Mouse (Mus musculus): ENCODE measurements around the gene Etv5. TPM values are rescaled to one million over a fixed set of nuclear protein-coding genes. Genes with fewer than 3 reads are reported as not detected.

Etv5 gene
- polyA plus RNA-seq, 2 experiments: 35.3 to 39.0 TPM

DNA sequence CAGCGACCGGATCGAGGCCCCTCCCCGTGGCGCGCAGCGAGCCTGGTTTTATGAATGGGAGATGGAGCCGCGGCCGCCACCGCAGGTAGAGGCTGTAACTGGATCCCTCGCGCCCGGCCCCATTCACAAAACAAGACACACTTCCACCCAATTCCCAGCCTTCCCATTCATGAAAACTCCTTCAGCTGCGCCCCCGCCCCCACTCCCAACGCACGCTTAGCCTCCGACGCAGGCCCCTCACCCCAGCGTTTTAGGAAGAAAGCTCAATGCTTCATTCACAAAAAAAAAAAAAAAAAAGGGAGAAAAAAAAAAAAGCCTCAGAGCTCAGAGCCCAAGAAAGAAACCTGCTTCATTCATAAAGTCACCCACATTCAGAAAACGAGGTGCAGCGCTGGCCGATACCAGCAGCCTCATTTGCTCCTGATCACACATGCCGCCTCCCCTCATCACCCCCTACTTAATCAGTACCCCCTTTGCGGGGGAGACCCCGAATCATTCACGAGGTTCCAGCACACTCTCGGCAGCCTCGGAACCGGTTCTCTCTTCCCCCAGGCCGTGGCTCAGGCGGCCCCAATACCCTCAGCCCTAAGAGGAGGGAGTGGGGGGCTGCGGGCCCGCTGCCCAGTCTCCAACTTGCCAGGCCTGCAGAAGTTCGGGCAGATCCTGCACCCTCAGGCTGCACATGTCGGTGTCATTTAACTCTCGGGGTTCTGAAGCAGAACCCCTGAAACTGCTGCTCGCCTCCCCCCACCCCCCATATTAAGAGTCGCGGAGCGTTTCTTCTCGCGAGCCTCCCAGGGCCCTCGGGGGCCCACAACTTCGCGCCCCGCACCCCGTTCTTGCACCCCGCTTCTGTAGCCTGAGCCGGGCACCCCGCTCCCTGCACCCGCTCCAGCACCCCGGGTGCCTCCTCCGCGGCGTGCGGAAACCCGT is 812 bp downstream of the Etv5 start:
- DNase-seq (ENCODE audit: low spot score) (peak; percentile 85), ATAC-seq (ENCODE audit: low FRiP score, low read depth) (peak; percentile 23)
- Histone ChIP-seq H3K27me3 (ENCODE audit: control insufficient read depth, insufficient read depth, low read length) (no peaks in the 10 kb centered on the region), H3K4me1 (ENCODE audit: control insufficient read depth, insufficient read depth, low read length) (peaks cover 12% of the 10 kb centered on the region), H3K4me2 (replicated peaks; ENCODE audit: low read depth, low read length, severe bottlenecking) (peak overlapping the region; percentile 98), H3K9ac (ENCODE audit: low read depth, low read length, severe bottlenecking) (peak overlapping the region; percentile 86), H3K4me3 (replicated peaks; ENCODE audit: low read length) (peak overlapping the region; percentile 87), H3K36me3 (ENCODE audit: control insufficient read depth, insufficient read depth, low read length) (peaks cover 8% of the 10 kb centered on the region), H3K9me3 (ENCODE audit: control insufficient read depth, low read length) (no peaks in the 10 kb centered on the region), H3K27ac (replicated peaks; ENCODE audit: low read depth, low read length) (peak overlapping the region; percentile 80)
- under 1% methylated on average over 49 of the region's 59 CpGs for WGBS
- TF ChIP-seq POLR2A (IDR thresholded peaks at IDR 0.05; ENCODE audit: borderline replicate concordance, extremely low read depth, insufficient read depth, insufficient read length): no peak

DNA sequence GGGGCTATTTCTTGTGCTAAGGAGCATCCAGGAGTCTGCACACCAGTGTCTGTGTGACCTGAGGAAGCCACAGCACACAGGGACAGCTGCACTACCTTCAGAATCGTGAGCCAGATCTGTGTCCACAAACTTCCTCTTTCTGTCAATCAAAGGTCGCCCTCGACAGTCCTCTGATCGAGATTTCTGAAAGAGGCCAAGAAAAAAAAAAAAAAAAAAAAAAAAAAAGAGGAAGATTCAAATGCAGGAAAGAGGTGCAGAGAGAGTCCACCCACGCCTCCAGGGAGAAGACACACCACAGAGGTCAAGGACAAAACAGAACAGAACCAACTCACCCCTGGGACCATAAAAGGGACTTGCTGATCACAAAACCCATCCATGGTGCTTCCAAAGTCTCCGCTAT is 3.4 kb downstream of the Etv5 start:
- TF ChIP-seq POLR2A (IDR thresholded peaks at IDR 0.05; ENCODE audit: borderline replicate concordance, extremely low read depth, insufficient read depth, insufficient read length): no peak
- no peaks in the 10 kb centered on the region for H3K9me3 ChIP-seq (ENCODE audit: control insufficient read depth, low read length)
- ATAC-seq (ENCODE audit: low FRiP score, low read depth) (no peak), DNase-seq (ENCODE audit: low spot score) (no peak)
- H3K4me3 ChIP-seq (replicated peaks; ENCODE audit: low read length): no peak overlapping the region
- no peak overlapping the region for H3K27ac ChIP-seq (replicated peaks; ENCODE audit: low read depth, low read length)
- H3K4me2 ChIP-seq (replicated peaks; ENCODE audit: low read depth, low read length, severe bottlenecking): no peak overlapping the region
- WGBS: 64% methylated on average over 6 of the region's 6 CpGs
- peaks cover 8% of the 10 kb centered on the region for H3K36me3 ChIP-seq (ENCODE audit: control insufficient read depth, insufficient read depth, low read length)
- H3K4me1 ChIP-seq (ENCODE audit: control insufficient read depth, insufficient read depth, low read length): peaks cover 10% of the 10 kb centered on the region
- no peak overlapping the region for H3K9ac ChIP-seq (ENCODE audit: low read depth, low read length, severe bottlenecking)
- no peaks in the 10 kb centered on the region for H3K27me3 ChIP-seq (ENCODE audit: control insufficient read depth, insufficient read depth, low read length)

DNA sequence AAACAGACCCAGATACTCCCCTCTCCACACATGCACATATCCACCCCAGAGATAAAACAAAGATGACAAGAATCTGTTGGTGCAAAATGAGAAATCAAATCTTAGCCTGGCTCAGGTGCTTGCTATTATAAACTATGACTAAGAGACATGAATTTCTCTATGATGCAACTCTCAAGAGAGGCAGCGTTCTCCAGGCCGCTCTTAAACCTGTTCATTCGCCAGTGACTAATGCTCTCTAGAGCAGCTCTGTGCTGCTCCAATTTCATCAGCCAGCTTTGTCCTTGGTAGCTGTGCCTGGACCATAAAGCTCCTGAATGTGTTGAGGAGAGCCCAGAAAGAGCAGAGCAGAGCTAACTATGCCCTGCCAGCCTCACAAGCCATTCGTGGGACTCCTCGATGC is 5.0 kb downstream of the Etv5 start:
- no peak for DNase-seq (ENCODE audit: low spot score)
- H3K9ac ChIP-seq (ENCODE audit: low read depth, low read length, severe bottlenecking): no peak overlapping the region
- WGBS: 66% methylated on average over 5 of the region's 5 CpGs
- no peak overlapping the region for H3K4me2 ChIP-seq (replicated peaks; ENCODE audit: low read depth, low read length, severe bottlenecking)
- peaks cover 18% of the 10 kb centered on the region for H3K4me1 ChIP-seq (ENCODE audit: control insufficient read depth, insufficient read depth, low read length)
- ATAC-seq (ENCODE audit: low FRiP score, low read depth): no peak
- no peak for TF ChIP-seq POLR2A (IDR thresholded peaks at IDR 0.05; ENCODE audit: borderline replicate concordance, extremely low read depth, insufficient read depth, insufficient read length)
- H3K27ac ChIP-seq (replicated peaks; ENCODE audit: low read depth, low read length): no peak overlapping the region
- no peaks in the 10 kb centered on the region for H3K9me3 ChIP-seq (ENCODE audit: control insufficient read depth, low read length)
- peaks cover 8% of the 10 kb centered on the region for H3K36me3 ChIP-seq (ENCODE audit: control insufficient read depth, insufficient read depth, low read length)
- no peak overlapping the region for H3K4me3 ChIP-seq (replicated peaks; ENCODE audit: low read length)
- no peaks in the 10 kb centered on the region for H3K27me3 ChIP-seq (ENCODE audit: control insufficient read depth, insufficient read depth, low read length)

DNA sequence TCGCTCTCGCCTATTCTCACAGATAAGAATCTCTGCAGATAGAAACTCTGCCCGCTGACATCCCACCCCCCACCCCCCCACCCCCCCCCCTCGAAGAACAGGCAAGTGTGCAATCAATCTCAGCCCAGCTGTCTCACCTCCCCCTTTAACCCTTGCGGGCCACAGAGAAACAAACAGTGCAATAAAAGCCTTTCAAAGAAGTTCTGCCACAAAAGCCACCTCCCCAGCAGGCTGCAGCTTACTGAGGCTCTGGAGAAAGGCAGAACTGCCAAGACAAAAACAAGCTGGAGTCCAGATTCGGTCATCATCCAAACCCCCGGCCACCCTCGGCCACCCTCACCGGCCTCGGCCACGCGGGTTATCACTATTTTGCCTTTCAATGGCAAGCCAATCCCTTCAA is 5.6 kb downstream of the Etv5 start:
- 21% methylated on average over 12 of the region's 12 CpGs for WGBS
- Histone ChIP-seq H3K27me3 (ENCODE audit: control insufficient read depth, insufficient read depth, low read length) (no peaks in the 10 kb centered on the region), H3K9me3 (ENCODE audit: control insufficient read depth, low read length) (no peaks in the 10 kb centered on the region), H3K4me1 (ENCODE audit: control insufficient read depth, insufficient read depth, low read length) (peaks cover 24% of the 10 kb centered on the region), H3K4me3 (replicated peaks; ENCODE audit: low read length) (no peak overlapping the region), H3K27ac (replicated peaks; ENCODE audit: low read depth, low read length) (no peak overlapping the region), H3K36me3 (ENCODE audit: control insufficient read depth, insufficient read depth, low read length) (peaks cover 8% of the 10 kb centered on the region), H3K9ac (ENCODE audit: low read depth, low read length, severe bottlenecking) (no peak overlapping the region), H3K4me2 (replicated peaks; ENCODE audit: low read depth, low read length, severe bottlenecking) (no peak overlapping the region)
- TF ChIP-seq POLR2A (IDR thresholded peaks at IDR 0.05; ENCODE audit: borderline replicate concordance, extremely low read depth, insufficient read depth, insufficient read length): no peak
- ATAC-seq (ENCODE audit: low FRiP score, low read depth) (no peak), DNase-seq (ENCODE audit: low spot score) (no peak)

DNA sequence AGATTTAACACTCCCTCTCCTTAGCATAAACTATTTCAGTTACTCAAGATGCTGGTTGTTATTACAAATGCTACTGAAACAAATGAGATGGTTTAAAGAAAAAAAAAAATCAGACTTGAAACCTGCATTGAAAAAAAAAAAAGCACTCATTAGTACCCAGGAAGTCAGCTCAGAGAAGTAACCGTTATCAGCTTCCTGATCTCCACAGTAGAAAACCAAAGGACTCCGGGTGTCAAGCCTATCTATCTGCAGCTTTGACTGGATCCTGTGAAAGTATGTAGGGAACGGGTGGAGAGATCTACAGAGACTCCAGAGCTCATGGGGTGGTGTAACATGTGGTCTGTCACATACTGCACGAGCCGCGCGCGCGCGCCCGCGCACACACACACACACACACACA is 7.7 kb downstream of the Etv5 start:
- 83% methylated on average over 12 of the region's 12 CpGs for WGBS

More for the DNA sequence above, 7.7 kb downstream of the Etv5 start:
- no peak for ATAC-seq (ENCODE audit: low FRiP score, low read depth)
- peaks cover 34% of the 10 kb centered on the region for H3K4me1 ChIP-seq (ENCODE audit: control insufficient read depth, insufficient read depth, low read length)
- no peak overlapping the region for H3K4me2 ChIP-seq (replicated peaks; ENCODE audit: low read depth, low read length, severe bottlenecking)
- DNase-seq (ENCODE audit: low spot score): no peak
- no peak overlapping the region for H3K9ac ChIP-seq (ENCODE audit: low read depth, low read length, severe bottlenecking)
- peaks cover 11% of the 10 kb centered on the region for H3K36me3 ChIP-seq (ENCODE audit: control insufficient read depth, insufficient read depth, low read length)
- H3K4me3 ChIP-seq (replicated peaks; ENCODE audit: low read length): no peak overlapping the region
- no peak for TF ChIP-seq POLR2A (IDR thresholded peaks at IDR 0.05; ENCODE audit: borderline replicate concordance, extremely low read depth, insufficient read depth, insufficient read length)
- H3K27me3 ChIP-seq (ENCODE audit: control insufficient read depth, insufficient read depth, low read length): no peaks in the 10 kb centered on the region
- H3K9me3 ChIP-seq (ENCODE audit: control insufficient read depth, low read length): no peaks in the 10 kb centered on the region
- H3K27ac ChIP-seq (replicated peaks; ENCODE audit: low read depth, low read length): no peak overlapping the region
